Comparison of ENCODE assay signal across 29 mouse cellular contexts in genomic region chr1:163488532-163488931, GRCm38 (mm10).
"Had no signal": no experiment of that assay in that cellular context is flagged by ENCODE, and none has a peak within 500 bp of the region (broad histone marks: within the 10 kb centered on the region; RNA-seq: fewer than 3 reads in every experiment).

No protein-coding gene starts in this region.

- H3K4me1 ChIP-seq: limb, embryonic 13.5 days; limb, embryonic 15.5 days; liver, embryonic 12.5 days; liver, embryonic 13.5 days; liver, embryonic 15.5 days; lung, embryonic 15.5 days; megakaryocyte, embryonic 14.5 days; midbrain, embryonic 12.5 days; midbrain, embryonic 13.5 days; neural tube, embryonic 12.5 days; neural tube, embryonic 13.5 days had no signal

- H3K9ac ChIP-seq: limb, embryonic 12.5 days; limb, embryonic 13.5 days; limb, embryonic 15.5 days; liver, embryonic 12.5 days; liver, embryonic 13.5 days; liver, embryonic 14.5 days; liver, embryonic 15.5 days; liver, postnatal 0 days; lung, embryonic 14.5 days; lung, embryonic 15.5 days; midbrain, embryonic 12.5 days; midbrain, embryonic 13.5 days; neural tube, embryonic 12.5 days; neural tube, embryonic 13.5 days had no signal

- H3K4me3 ChIP-seq: left cerebral cortex, adult 2 months; limb, embryonic 10.5 days; limb, embryonic 12.5 days; limb, embryonic 13.5 days; limb, embryonic 15.5 days; liver, embryonic 12.5 days; liver, embryonic 13.5 days; liver, embryonic 15.5 days; lung, embryonic 15.5 days; megakaryocyte, embryonic 14.5 days; midbrain, embryonic 12.5 days; midbrain, embryonic 13.5 days; myocyte; neural tube, embryonic 12.5 days; neural tube, embryonic 13.5 days had no signal

- ATAC-seq: liver, embryonic 12.5 days; liver, postnatal 0 days; lung, postnatal 0 days; midbrain, embryonic 13.5 days had no signal

- H3K27me3 ChIP-seq: limb, embryonic 12.5 days; limb, embryonic 13.5 days; limb, embryonic 15.5 days; liver, embryonic 12.5 days; liver, embryonic 13.5 days; liver, embryonic 15.5 days; lung, embryonic 15.5 days; megakaryocyte, embryonic 14.5 days; midbrain, embryonic 12.5 days; midbrain, embryonic 13.5 days; neural tube, embryonic 12.5 days; neural tube, embryonic 13.5 days had no signal

- H3K4me2 ChIP-seq: limb, embryonic 12.5 days; limb, embryonic 13.5 days; limb, embryonic 15.5 days; liver, embryonic 11.5 days; liver, embryonic 12.5 days; liver, embryonic 13.5 days; liver, embryonic 15.5 days; lung, embryonic 14.5 days; lung, embryonic 15.5 days; midbrain, embryonic 12.5 days; midbrain, embryonic 13.5 days; neural tube, embryonic 12.5 days; neural tube, embryonic 13.5 days had no signal

- H3K9me3 ChIP-seq: limb, embryonic 10.5 days; limb, embryonic 12.5 days; limb, embryonic 15.5 days; liver, embryonic 12.5 days; liver, embryonic 13.5 days; liver, embryonic 15.5 days; lung, embryonic 15.5 days; megakaryocyte, embryonic 14.5 days; midbrain, embryonic 13.5 days; neural tube, embryonic 12.5 days had no signal

- H3K27ac ChIP-seq: left cerebral cortex, adult 2 months; limb, embryonic 10.5 days; limb, embryonic 12.5 days; limb, embryonic 13.5 days; limb, embryonic 15.5 days; liver, embryonic 12.5 days; liver, embryonic 13.5 days; liver, embryonic 14.5 days; liver, embryonic 15.5 days; lung, embryonic 15.5 days; macrophage; midbrain, embryonic 12.5 days; midbrain, embryonic 13.5 days; neural tube, embryonic 12.5 days; neural tube, embryonic 13.5 days had no signal

- H3K36me3 ChIP-seq: limb, embryonic 10.5 days; limb, embryonic 12.5 days; limb, embryonic 13.5 days; limb, embryonic 15.5 days; liver, embryonic 12.5 days; liver, embryonic 13.5 days; liver, embryonic 15.5 days; lung, embryonic 15.5 days; midbrain, embryonic 12.5 days; midbrain, embryonic 13.5 days; neural tube, embryonic 12.5 days; neural tube, embryonic 13.5 days had no signal

- DNase-seq: left cerebral cortex, postnatal 4 days; liver; liver, embryonic 13.5 days; liver, postnatal 0 days; lung, adult 18-20 months; lung, adult 2 months; lung, embryonic 14.5 days; lung, postnatal 10 days; lung, postnatal 14 days; lung, postnatal 36 days; lung, postnatal 4 days had no signal
